Mouse (Mus musculus): ENCODE data around the gene 4932414N04Rik.
"Not testable (repeated sequence)": the region's sequence is repeated elsewhere in the genome, so short reads cannot be mapped to it uniquely, and the experiment has no call there.

The 4932414N04Rik gene

DNA sequence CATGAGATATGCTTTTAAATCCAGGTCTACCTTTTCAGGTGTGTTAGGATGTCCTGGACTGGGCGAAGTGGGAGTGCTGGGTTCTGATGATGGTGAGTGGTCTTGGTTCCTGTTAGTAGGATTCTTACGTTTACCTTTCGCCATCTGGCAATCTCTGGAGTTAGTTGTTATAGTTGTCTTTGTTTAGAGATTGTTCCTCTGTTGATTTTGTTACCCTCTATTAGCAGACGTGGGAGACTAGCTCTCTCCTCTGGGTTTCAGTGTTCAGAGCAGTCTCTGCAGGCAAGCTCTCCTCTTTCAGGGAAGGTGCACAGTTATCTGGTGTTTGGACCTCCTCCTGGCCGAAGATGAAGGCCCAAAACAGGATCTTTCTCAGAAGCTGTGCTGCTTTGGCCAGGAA lies at the start of gene 4932414N04Rik:
Gene 4932414N04Rik, plus strand, starts transcription at position 301 of the 400 bp plus-strand sequence.
- DNase-seq (ENCODE audit: extremely low read depth, low read depth, low spot score): not testable (repeated sequence)

DNA sequence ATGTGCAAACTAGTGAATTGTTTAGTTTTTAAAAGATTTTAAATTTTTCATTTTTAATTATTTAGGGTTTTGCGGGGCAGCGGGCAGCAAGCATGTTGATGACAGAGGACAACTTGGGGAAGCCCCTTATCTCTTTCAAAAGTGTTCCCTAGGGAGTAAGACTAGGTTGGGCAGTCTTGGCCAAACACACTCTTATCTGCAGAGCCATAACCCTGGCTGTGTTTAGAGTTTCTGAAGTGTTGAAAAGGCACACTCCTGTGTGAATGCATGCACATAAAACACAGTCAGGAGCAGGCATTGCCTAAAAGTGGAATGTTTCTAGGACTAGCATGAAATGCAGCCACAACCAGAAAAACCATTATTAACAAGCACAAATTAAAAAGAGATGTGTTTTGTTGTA lies 75.9 kb downstream of the 4932414N04Rik start:
- DNase-seq (ENCODE audit: extremely low read depth, low read depth, low spot score): no peak

DNA sequence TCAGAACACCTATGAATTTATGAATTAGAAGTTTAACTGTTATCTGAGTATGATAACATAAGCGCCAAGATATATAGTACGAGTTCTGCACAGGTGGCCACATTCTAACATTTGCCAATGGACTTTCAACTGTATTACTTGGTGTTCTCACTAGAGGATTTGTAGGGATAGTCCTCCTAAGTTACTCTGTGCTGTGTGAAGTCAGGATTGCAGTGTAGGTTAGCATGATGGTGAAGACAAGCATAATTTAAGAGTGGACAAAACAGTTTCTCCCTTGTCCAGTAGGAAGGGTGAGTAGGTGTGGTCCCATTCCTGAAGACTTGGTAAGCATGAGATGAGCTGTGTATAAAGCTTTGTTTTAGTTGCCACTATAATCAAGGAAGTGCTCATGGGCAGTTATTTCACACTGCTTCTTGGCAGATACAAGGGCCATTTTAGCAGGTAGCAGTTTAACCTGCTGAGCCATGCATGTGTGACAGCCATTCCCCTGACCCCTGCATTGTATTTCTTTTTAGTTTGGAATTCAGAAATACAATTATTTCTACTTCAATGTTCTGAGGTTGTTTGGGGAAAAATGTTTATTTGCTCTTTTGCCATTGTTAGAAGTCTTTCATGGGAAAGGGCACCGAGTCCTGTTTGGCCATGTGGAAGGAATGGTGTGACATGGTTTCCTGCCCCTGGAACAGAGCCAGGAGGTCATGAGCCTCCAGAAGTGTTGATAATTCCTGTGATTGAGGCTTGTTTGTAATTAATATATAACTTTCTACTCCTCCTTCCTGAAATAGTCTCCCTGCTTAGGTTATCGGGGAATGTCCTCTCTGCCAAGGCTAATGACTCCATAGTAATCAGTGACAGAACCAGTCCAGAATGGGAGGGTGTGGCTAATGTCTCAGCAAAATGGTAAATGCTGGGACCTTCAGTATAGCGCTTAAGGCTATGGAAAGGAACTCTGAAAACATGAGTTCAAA lies 83.8 kb downstream of the 4932414N04Rik start:
- DNase-seq (ENCODE audit: extremely low read depth, low read depth, low spot score): no peak

DNA sequence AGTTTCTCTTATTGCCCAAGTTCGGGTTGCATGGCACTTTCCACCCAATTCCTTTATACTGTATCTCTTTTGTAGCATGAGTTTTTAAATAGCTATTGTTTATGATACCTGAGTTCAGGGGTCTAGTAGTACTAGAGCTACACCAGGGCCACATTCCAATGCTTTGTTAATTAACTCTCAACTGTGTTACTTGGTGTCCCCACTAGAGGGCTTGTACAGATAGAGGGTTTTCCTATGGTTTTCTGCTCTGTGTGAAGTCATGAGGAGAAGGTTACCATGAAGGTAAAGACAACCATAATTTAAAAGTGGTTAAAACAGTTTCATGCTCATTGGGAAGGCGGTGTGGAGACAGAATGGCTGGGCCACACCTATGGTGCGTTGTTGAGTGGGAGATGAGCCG lies 88.3 kb downstream of the 4932414N04Rik start:
- DNase-seq (ENCODE audit: extremely low read depth, low read depth, low spot score): no peak

DNA sequence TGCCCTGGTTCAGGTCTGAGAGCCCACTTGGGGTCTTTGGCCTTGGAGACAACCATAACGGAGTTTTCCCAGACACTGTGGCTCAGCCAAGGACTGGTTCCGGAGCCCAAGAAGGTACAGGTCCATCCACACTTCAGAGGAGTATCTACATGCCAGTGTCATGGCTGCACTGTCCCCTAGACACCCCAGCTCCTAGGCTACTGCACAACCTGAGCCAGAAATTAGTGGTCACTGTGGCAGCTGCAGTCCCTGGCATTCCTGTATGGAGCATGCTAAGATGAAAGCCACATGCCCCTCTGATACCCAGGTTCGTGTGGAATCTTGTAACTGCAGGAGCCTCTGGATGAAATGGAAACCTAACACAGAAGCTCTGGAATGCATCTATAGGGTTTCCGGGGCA lies 99.9 kb downstream of the 4932414N04Rik start:
- DNase-seq (ENCODE audit: extremely low read depth, low read depth, low spot score): no peak

DNA sequence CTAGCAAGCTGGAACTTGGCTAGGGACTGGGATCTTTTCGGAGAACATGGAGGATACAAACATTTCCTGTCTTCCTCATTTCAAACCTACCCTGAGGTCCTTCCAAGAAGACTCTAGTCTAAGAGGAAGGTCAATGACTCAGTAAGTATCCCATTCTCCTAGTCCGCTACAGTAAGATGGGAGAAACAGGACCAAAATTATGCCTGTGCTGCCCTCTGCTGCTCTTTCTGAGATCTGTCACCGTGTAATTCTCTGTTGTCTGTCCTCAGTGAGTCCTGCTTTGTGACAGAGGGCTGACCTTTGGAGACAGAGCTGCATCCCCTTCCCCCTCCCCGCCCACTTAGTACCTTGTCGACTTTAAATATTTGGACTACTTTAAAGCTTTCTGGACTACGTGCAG lies 100.5 kb downstream of the 4932414N04Rik start:
- no peak for DNase-seq (ENCODE audit: extremely low read depth, low read depth, low spot score)

DNA sequence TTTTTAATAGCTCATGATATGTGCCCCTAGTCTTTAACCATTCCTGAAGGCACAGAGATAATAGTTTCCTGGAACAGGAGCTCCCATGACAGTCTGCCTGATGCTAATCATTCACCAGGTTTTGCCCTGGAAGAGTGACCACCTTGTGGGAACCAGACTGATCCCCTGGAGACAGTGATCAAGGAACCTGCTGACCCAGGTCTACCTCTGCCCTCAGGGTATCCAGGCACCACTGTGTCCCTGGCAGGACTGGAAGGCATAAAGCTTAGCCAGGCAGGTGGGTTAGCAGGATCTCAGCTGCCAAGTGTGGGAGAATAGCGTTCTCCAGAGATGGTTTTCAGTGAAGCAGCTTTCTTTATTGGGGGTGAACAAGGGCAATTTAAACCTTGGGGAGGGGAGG lies 109.1 kb downstream of the 4932414N04Rik start:
- no peak for DNase-seq (ENCODE audit: extremely low read depth, low read depth, low spot score)

DNA sequence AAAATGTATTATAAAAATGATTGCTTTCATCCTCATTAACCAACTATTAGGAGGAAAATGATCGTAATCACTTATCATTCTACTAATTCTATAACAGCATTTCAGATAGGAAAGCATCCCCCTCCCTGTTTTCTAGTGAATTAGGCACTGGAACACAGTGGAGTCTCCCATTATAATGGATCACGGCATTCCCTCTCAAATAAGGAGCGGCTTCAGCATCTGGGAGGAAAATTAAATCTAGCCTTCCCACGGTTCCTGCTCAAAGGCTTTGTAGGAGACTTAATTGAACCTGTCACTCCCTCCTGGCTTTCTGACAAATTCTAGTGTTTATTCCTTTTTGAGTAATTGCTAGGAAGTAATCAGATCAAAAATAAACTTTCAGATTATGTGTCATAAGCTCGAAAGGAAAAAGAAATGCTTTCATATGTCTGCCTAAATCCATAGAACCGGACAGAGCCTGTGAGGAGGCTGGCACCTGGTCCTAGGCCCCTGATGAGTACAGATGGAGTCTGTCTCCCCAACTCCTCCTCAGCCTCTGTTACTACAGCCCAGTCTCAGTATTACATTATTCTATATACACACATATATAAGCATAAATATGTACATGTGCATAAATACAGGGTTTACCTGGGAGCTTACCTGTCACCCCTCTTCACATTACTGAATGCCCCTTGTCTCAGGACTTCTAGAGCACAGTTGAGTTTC lies 111.1 kb downstream of the 4932414N04Rik start:
- DNase-seq (ENCODE audit: extremely low read depth, low read depth, low spot score): no peak

DNA sequence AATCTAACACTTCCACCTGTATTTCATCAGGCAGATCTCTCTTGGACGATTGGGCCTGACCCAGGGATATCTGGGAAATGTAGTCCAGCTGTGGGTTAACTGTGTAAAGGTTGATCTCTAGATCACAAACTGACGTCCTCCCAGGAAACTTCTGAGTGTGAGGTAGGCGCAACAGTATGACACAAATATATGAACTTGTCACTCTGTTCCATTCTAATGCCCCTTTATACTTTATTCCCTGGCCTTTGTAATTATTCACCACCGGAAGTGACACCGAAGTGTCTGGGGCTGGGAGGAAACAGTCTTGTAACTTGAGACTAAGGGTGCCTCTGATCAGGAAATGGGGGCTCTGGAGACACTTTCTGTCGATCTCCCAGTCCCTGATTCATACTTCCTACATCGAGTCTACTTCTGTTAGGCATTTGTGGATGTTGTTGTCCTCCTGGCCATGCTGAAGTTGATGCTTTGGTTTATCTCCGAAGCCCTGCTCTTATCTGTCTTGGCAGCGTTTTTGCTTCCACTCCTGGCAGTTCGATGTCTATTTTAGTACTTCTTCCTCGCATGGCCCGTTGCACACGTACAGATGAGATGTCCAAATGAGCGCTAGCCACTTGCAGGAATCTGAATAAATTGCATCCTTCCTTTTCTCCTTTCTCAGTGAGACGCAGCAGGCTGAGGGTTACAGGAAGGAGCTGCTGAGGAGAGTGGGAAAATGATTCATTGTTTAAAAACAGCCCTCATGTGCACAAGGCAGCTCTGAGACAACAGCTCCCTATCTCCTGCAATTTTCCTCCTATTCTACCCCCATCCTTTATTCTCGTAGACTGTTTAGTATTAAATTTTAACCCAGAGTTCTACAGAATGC lies 126.2 kb downstream of the 4932414N04Rik start:
- no peak for DNase-seq (ENCODE audit: extremely low read depth, low read depth, low spot score)

DNA sequence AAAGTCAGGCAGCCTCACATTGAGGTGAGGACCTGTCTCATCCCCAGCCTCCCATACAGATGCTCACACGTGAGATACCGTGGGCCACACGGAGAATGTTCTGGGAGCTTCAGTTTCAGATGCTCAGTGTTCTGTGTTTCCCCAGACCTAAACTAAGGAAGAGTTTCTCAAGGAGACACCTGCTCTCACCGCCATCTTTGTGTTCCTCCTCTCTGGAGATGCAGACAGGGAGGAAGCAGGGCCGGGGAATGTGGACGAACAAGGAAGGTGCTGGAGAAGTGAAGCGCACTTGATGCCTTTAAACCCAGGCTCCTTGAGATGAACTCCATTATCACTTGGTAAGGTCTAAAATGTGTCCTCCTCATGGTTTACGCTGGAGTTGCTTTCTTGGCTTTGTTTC lies 127.4 kb downstream of the 4932414N04Rik start:
- not testable (repeated sequence) for DNase-seq (ENCODE audit: extremely low read depth, low read depth, low spot score)

DNA sequence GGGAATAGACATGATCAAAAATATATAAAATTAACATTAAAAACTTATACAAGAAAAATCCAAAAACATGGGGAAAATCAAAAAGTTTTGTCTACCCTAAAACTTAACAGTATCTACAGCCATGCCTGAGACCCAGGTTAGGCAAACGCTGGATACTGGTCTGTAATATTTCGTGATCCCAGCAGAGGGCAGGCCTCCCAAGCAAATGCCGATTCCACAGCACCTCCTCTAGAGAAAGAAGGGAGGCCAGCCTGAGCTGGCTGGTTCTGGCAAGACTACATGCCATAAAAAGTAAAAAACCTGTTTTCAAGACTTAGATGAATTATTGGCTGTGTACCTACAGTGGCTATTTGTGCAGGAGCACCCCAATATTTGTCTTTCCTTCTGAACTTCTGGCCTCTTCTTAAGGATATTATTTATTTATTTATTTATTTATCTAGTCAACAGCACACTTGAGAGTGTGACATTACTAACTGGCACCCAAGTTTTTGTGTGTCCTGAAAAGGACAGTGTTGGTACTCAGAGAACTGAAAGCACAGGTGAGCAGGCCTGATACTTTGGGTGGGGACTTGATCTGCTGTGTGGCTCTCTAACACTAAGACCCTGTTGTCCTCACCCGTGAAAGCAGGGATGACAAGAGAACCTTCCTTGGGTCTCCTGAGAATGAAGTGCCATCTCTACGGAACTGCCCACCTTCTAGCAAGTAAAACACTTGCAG lies 128.6 kb downstream of the 4932414N04Rik start:
- DNase-seq (ENCODE audit: extremely low read depth, low read depth, low spot score): no peak

DNA sequence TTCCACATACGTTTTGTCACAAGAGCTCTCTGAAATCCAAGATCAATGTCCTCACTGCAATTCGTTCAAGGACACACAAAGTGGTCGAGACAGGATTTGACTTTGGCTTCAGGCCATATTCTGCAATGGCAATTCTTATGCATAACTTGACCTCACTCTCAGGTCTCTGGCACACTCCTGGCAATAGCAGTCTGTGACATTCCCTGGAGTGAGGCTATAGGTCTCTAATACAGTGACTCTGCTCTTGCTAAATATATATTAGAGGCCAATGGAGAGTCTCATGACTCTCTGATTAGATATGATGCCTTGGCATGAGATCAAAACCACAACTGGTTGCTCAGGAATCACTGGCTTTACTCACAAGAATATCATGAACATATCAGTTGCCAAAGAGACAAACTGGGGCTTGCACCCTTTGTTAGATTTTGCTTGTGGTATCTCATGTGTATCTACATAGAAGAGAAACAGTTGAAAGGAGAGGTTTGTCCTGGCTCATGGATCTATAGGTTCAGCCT lies 130.9 kb downstream of the 4932414N04Rik start:
- no peak for DNase-seq (ENCODE audit: extremely low read depth, low read depth, low spot score)

DNA sequence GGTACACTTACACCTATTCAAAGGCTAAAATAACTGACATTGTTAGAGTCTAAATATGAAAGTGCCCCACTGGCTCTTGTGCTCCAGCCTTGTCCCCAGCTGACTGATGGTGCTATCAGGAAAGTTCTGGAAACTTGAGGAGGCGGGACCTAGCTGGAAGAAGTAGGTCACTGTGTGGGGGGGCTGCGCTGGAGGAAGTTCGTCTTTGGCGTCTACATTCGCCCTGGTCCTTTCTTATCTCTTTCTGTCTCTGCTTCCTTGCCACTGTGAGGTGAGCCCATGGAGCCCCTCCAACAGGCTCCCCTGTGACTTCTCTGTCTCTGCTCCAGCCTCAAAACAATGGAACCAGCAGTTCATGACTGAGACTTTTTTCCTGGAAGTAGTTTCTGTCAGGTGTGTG lies 136.0 kb downstream of the 4932414N04Rik start:
- DNase-seq (ENCODE audit: extremely low read depth, low read depth, low spot score): no peak

DNA sequence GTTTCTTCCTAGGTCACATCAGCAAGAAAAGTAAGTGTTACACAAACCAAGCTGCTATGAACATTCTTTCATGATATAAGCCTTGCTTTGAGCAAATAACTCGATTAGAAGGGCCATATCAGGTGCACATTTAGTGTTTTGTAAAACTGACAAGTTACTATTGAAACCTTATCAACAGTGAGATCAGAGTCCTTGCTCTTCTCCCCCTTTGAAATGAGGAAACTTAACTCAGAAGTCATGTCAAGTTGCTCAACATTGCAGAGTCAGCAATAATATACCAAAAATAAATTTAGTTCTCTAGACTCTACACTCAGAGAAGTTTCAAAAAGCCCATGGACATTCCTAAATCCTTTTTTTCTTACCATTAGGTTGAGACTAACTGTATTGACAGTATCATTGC lies 137.2 kb downstream of the 4932414N04Rik start:
- DNase-seq (ENCODE audit: extremely low read depth, low read depth, low spot score): no peak

DNA sequence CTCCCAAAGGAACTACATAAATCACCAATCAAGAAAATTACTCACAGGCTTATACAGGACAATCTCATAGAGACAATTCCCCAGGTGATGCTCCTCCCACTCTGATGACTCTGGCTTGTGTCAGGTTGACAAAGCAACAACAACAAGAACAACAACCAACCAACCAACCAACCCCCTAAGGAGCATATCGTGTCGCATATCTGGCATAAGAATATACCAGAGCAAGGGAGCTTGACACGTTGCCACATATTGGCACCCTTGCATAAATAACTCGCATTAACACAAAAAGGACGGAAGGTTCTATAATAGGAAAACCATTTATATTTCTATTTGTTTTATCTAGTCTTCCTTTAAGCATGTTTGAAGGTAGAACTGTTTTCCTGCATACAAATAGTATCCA lies 137.9 kb downstream of the 4932414N04Rik start:
- DNase-seq (ENCODE audit: extremely low read depth, low read depth, low spot score): no peak

DNA sequence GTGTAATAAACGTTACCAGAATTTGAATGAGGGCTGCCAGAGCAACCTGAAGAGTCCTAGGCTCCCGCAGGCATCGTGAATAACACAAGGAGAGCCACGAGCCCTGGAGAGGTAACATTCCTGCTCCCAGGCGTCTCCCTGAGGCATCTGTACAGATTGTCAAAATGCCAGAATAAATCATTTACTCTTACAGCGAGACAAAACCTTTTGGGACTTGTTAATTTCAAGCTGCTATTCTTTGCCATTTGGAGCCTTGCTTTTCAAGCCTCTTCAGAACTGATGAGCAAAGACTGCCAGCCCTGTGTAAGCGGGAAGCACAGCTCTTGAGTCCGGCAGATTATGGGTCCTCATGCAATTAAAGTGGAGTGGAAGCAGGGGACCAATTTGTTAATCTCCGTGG lies 138.3 kb downstream of the 4932414N04Rik start:
- DNase-seq (ENCODE audit: extremely low read depth, low read depth, low spot score): no peak

DNA sequence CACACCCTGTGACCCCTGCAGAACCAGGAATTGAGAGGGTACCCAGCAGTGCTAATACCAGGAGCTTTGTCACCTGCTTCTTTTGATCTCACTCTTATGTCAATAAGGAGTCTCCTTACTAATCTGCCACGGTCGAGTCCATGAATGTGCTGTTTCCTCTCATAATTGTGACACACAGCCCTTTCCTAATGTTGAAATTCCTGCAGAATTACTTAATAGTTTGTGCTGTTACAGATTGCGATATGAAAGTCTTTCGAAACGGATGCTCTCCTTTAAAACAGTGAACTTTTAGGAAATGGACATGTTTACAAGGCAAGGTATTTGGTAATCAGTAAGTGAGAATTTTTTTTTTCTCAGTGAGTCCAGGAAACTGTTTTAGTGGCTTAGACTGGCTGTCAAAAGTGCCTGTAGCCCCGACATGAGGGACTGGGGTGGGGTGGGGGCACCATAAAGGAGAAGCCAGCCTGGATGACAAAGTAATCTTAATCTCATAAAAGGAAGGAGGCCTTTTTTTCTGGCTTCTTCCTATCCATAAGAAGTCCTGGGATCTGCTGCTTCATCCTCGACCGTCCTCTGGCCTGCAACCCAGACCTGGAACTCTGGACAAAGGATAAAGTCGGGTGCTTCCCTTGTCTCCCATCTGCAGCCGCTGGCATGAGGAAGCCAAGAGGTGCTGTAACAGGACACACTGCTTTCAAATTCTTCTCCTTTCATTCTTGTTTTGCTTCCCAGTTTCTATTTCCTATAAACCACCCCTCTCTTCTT lies 139.9 kb downstream of the 4932414N04Rik start:
- peak; percentile 26 for DNase-seq (ENCODE audit: extremely low read depth, low read depth, low spot score)

DNA sequence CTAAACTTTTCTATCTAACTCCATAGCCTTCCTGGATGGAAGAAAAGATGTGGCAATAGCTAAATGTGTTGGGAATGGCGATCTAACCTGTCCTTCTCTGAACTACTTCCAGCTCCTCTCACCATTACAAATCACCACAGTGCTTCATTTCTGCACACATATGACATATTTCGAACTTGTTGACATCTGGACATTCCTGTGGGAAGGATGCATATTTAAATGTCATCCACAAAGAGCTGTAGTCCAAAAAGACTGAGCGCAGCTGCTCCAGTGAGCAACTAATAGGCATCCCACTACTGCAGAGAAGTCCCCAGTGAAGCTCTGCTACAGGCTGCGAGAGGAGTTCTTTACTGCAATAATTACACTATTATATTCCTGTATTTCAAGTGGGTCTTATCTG lies 140.8 kb downstream of the 4932414N04Rik start:
- no peak for DNase-seq (ENCODE audit: extremely low read depth, low read depth, low spot score)

Data from fat pad, adult 2 months (tissue).